Mouse (Mus musculus): ENCODE measurements around the gene Spata32. TPM values are rescaled to one million over a fixed set of nuclear protein-coding genes. Genes with fewer than 3 reads are reported as not detected.

Spata32 gene
- polyA plus RNA-seq, 1 experiment from 2014 or later: not detected

DNA sequence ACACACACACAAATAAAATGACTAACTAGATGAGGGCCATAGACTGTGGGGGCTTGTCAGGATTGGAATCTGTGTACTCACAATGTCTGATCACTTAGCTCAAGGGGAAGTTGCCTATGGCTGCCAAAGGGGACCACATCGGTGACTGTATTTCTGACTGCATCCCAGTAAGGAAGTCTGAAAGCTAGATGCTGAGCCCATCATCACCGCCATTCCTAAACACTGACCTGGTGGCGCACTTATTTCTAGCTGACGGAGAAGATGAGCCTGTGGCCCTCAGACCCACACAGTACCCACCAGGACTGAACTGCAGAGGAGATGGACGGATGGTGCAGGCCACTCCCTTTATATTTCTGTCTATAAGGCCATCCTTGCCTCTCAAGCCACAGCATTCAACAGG lies 41.8 kb upstream of the Spata32 start:
- 0 out of 2 replicates have a peak, but pooled peaks cover 5% of the 10 kb centered on the region for H3K27me3 ChIP-seq (replicated peaks; ENCODE audit: low read depth, poor library complexity, severe bottlenecking)
- DNase-seq (ENCODE audit: low spot score): no peak
- 93% methylated on average over 5 of the region's 5 CpGs for WGBS
- H3K36me3 ChIP-seq (replicated peaks): no peaks in the 10 kb centered on the region
- H3K27ac ChIP-seq (replicated peaks): no peak overlapping the region
- peaks cover 30% of the 10 kb centered on the region for H3K4me1 ChIP-seq
- H3K4me3 ChIP-seq: no peak overlapping the region
- no peaks in the 10 kb centered on the region for H3K9me3 ChIP-seq

DNA sequence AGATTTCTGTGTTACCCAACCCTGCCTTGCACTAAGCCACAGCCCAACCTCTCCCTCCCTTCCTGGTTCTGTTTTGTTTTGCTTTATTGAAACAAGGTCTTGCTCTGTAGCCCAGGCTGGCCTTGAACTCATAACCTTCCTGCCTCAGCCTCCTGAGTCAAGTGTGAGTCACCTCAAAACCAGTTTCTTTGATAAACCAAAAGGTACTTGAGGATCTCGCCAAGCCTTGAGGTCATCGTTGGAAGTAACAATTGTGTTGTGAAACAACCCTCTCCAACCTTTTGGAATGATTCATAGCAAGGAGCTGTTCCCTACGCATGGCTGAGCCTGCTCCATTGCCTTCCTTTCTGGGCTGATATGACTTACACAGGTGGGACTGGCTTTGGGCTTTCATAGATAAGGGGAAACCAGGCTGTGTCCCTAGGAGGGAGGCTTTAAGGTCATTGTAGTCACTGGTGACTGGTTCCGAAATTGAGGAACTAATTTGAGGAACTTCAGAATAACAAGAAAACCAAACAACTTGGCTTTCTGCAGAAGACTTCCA lies 39.8 kb upstream of the Spata32 start:
- Histone ChIP-seq H3K36me3 (replicated peaks) (no peaks in the 10 kb centered on the region), H3K9me3 (no peaks in the 10 kb centered on the region), H3K4me3 (no peak overlapping the region), H3K4me1 (peaks cover 10% of the 10 kb centered on the region), H3K27me3 (replicated peaks; ENCODE audit: low read depth, poor library complexity, severe bottlenecking) (0 out of 2 replicates have a peak, but pooled peaks cover 5% of the 10 kb centered on the region), H3K27ac (replicated peaks) (no peak overlapping the region)
- WGBS: 91% methylated on average over 4 of the region's 4 CpGs
- no peak for DNase-seq (ENCODE audit: low spot score)

DNA sequence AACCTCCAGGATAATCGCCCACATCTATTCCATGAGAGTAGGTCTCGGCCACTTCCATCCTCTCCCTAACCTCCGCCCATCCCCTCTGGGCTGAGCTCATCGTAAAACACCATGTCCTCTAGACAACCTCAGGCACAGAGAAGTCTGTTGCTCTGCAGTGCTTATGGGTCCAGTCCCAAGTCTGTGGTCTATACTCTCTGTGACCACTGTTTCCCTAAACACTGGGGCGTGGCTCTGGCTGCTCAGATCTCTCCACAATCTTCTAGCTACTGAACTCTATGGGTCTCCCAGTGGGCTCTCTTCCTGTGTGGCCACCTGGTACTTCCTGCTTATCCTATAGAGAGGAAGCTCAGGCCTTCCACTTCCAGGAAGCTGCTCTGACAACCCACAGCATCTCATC lies 35.4 kb upstream of the Spata32 start:
- Histone ChIP-seq H3K27me3 (replicated peaks; ENCODE audit: low read depth, poor library complexity, severe bottlenecking) (peaks cover 8% of the 10 kb centered on the region), H3K36me3 (replicated peaks) (no peaks in the 10 kb centered on the region), H3K9me3 (no peaks in the 10 kb centered on the region), H3K27ac (replicated peaks) (no peak overlapping the region), H3K4me3 (no peak overlapping the region), H3K4me1 (peaks cover 13% of the 10 kb centered on the region)
- 90% methylated on average over 5 of the region's 5 CpGs for WGBS
- no peak for DNase-seq (ENCODE audit: low spot score)

DNA sequence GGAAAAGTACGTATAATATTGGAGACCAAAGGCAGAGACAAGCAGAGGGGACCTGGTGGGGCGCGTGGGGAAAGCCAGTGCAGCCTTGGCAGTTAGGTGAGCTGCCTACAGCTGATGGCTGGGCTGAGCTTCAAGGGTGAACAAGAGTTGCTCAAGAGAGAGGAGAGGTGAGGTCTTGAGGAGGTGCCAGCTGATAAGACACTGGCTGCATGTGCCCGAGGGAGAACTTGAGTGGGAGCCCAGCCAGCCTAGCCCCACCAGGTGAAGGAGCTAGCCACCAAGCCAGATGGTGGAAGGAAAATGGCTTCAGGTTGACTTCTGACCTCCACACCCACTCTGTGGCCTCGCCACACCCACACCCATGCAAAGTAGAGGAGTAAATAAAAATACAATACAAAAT lies 34.1 kb upstream of the Spata32 start:
- Histone ChIP-seq H3K27me3 (replicated peaks; ENCODE audit: low read depth, poor library complexity, severe bottlenecking) (peaks cover 8% of the 10 kb centered on the region), H3K9me3 (no peaks in the 10 kb centered on the region), H3K4me3 (no peak overlapping the region), H3K27ac (replicated peaks) (no peak overlapping the region), H3K36me3 (replicated peaks) (no peaks in the 10 kb centered on the region), H3K4me1 (peaks cover 25% of the 10 kb centered on the region)
- DNase-seq (ENCODE audit: low spot score): no peak
- 90% methylated on average over 5 of the region's 5 CpGs for WGBS

DNA sequence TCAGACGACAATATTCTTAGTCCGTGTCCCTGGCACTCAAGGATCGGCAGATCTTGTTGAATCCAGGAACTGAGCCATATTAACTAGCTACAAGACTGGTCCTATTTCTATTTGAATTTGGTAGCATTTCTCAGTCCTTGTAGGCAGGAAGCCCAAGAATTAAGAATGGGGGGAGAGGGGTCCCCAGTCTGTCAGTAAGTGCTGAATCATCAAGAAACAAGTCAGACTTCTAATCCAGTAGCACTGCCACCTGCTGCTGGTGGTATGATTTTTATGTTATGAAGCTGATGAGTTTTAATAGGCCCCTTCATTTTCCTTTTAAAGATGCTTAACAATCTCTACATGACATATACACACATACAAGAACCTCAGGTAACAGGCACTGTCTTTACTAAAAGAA lies 32.1 kb upstream of the Spata32 start:
- no peak for DNase-seq (ENCODE audit: low spot score)
- Histone ChIP-seq H3K4me1 (peaks cover 40% of the 10 kb centered on the region), H3K9me3 (no peaks in the 10 kb centered on the region), H3K27me3 (replicated peaks; ENCODE audit: low read depth, poor library complexity, severe bottlenecking) (peaks cover 3% of the 10 kb centered on the region), H3K27ac (replicated peaks) (no peak overlapping the region), H3K4me3 (no peak overlapping the region), H3K36me3 (replicated peaks) (no peaks in the 10 kb centered on the region)
- WGBS: 94% methylated on average over 3 of the region's 3 CpGs

DNA sequence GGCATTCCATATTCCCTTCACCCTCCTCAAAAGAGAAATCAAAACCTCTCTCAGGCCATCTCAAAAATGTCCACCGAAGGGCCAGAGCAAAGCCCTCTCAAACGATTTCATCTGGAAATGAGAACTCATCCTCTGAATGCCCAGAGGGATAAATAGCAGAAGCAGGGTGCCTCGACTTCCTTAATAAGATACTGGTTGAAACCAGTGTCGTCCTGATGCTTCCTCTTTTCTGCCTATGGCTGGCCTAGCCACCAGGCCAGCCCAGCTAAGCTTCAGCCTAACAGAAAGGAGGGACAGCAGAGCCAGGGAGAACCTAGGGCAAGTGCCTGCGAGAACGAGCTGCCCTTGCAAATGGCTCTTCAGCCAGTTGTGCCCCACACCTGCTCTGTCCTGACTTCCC lies 31.3 kb upstream of the Spata32 start:
- Histone ChIP-seq H3K27ac (replicated peaks) (no peak overlapping the region; the same call in 1 of the 2 replicates), H3K9me3 (no peaks in the 10 kb centered on the region), H3K4me3 (no peak overlapping the region), H3K27me3 (replicated peaks; ENCODE audit: low read depth, poor library complexity, severe bottlenecking) (peaks cover 3% of the 10 kb centered on the region), H3K4me1 (peaks cover 40% of the 10 kb centered on the region), H3K36me3 (replicated peaks) (no peaks in the 10 kb centered on the region)
- DNase-seq (ENCODE audit: low spot score): no peak
- 52% methylated on average over 6 of the region's 6 CpGs for WGBS

DNA sequence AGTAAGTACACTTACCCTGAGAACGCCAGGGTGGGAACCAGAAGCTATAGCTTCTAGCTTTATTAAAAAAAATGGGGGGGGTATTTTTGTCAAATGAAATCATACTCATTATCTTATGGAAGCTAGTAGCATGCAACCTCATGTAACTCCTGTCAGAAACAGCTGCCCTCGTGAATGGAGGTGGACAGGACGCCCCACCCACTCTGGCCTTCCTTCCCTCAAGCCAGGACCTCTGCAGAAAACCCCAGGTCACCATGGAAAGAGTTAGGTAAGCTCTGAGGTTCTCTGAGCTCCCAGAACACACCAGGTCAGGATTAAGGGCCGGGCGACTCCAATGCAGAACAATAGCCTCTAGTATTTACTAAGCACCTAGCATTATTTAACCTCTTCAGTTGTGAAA lies 30.6 kb upstream of the Spata32 start:
- Histone ChIP-seq H3K4me1 (peaks cover 40% of the 10 kb centered on the region), H3K4me3 (no peak overlapping the region), H3K27ac (replicated peaks) (peak overlapping the region; percentile 40; the same call in 1 of the 2 replicates), H3K27me3 (replicated peaks; ENCODE audit: low read depth, poor library complexity, severe bottlenecking) (peaks cover 3% of the 10 kb centered on the region), H3K9me3 (no peaks in the 10 kb centered on the region), H3K36me3 (replicated peaks) (no peaks in the 10 kb centered on the region; the same call in 1 of the 2 replicates)
- 59% methylated on average over 5 of the region's 5 CpGs for WGBS
- DNase-seq (ENCODE audit: low spot score): no peak

DNA sequence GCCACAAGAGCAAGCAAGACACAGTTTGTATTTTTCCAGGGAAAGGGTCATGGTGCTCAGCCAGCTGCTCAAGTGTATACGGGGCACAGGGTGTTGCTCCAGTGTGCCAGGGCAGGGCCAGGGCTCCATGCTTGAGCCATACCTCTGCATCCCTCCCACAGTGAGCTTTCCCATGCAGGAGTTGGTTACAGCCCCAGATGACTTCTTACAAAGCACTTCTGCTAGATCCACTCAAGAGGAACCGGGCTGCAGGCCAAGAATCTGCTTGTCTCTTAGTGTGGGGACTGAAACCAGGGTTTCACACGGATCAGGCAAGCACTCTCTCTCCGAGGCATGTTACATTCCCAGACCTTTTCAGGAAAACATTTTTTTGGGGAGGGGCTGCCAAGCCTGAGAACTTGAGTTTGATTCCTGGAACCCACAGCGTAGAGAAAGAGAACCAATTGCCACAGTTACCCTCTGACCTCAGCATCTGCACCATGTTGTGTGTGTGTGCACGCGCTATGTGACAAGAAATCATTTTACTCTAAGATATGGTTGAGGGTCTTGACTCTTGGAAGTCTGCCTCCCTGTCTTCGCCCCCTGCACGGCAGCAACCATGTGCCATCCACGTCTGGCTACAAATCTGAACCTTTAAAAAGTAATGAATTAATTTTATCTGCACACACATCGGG lies 29.4 kb upstream of the Spata32 start:
- DNase-seq (ENCODE audit: low spot score): no peak
- H3K9me3 ChIP-seq: no peaks in the 10 kb centered on the region
- peaks cover 40% of the 10 kb centered on the region for H3K4me1 ChIP-seq
- 83% methylated on average over 11 of the region's 11 CpGs for WGBS
- no peaks in the 10 kb centered on the region; the same call in 1 of the 2 replicates for H3K36me3 ChIP-seq (replicated peaks)
- peaks cover 3% of the 10 kb centered on the region for H3K27me3 ChIP-seq (replicated peaks; ENCODE audit: low read depth, poor library complexity, severe bottlenecking)
- no peak overlapping the region for H3K4me3 ChIP-seq
- peak overlapping the region; percentile 32; the same call in 1 of the 2 replicates for H3K27ac ChIP-seq (replicated peaks)

DNA sequence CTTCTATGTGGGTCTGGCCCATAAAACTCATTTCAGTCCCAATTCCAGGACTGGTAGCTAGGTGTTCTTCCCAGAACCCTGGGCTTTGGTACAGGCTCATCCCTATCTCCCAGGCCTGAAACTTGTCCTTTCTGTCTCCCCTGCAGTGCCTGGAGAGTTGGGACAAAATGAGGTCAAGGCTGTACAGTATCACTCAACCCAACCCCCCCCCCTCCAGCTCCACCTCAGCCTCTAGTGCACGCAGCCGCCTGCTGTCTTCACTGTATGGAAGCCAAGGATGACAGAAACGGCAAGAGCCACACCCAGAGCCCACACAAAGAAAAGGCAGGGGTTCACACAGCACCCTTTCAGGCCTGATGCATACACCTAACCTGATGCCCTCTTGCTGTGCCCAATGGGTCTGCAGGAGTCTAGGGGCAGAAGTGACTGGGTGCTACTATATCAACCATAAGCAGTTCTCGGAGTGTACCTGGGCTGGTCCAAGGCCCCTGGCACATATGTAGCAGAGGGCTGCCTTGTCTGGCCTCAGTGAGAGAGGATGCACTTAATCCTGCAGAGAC lies 28.6 kb upstream of the Spata32 start:
- WGBS: 85% methylated on average over 4 of the region's 4 CpGs

DNA sequence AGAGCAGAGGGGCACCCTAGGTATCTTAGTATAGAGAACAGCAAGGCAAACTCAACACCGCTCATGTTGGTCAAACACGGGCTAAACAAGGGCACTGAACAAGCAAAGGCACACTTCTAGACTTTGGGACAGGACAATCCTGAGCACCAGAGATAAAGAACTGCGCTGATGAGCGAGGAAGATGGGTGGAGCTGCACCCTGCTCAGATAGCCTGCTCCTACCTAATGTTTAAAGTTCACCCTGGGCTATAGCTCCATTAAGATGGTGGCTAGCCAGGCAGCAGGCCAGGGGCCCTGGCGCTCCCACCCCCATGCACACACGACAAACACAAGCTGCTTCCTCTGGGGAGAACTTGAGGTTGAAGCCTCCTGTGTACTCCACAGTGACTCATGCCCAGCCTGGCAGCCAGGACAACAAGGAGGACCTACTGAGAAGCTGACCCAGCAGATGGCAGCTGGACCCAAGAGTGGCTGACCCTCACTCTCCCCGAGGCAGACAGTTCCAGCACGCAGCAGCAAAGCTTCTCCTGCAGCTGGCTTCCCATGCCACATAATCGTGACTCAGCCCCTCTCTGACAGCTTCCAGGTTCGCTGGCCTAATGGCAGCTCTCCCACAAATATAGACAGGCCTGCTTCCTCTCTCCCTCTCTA lies 28.0 kb upstream of the Spata32 start:
- Histone ChIP-seq H3K36me3 (replicated peaks) (peaks cover 7% of the 10 kb centered on the region; the same call in 1 of the 2 replicates), H3K27ac (replicated peaks) (0 out of 2 replicates have a peak overlapping the region, but pooled peaks have one; percentile 30), H3K9me3 (no peaks in the 10 kb centered on the region), H3K27me3 (replicated peaks; ENCODE audit: low read depth, poor library complexity, severe bottlenecking) (peaks cover 3% of the 10 kb centered on the region), H3K4me3 (no peak overlapping the region), H3K4me1 (peaks cover 45% of the 10 kb centered on the region)
- 77% methylated on average over 10 of the region's 10 CpGs for WGBS
- no peak for DNase-seq (ENCODE audit: low spot score)

More for the DNA sequence above, 28.6 kb upstream of the Spata32 start:
- Histone ChIP-seq H3K36me3 (replicated peaks) (peaks cover 4% of the 10 kb centered on the region; the same call in 1 of the 2 replicates), H3K27ac (replicated peaks) (peak overlapping the region; percentile 30; the same call in 1 of the 2 replicates), H3K27me3 (replicated peaks; ENCODE audit: low read depth, poor library complexity, severe bottlenecking) (peaks cover 3% of the 10 kb centered on the region), H3K4me1 (peaks cover 43% of the 10 kb centered on the region), H3K9me3 (no peaks in the 10 kb centered on the region), H3K4me3 (no peak overlapping the region)
- no peak for DNase-seq (ENCODE audit: low spot score)

DNA sequence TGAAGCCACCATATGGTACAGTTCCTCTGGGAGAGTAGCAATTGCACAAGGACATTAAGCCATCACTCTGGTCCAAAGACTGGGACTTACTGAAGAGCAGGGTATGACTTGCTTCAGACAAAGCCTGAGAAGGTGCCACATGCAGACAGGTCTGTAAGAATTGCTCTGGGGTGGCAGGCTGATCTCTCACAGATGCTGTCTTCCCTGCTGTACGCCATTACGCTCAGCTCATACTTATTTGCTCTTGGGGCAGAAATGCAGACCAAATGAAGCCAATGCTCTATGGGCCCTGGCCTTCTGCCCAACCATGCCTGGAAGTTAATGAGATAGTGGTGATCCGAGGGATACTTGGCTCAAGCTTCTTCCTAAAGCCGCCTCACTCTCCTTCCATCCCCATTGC lies 26.6 kb upstream of the Spata32 start:
- WGBS: 95% methylated on average over 4 of the region's 4 CpGs
- H3K36me3 ChIP-seq (replicated peaks): peaks cover 16% of the 10 kb centered on the region
- H3K4me1 ChIP-seq: peaks cover 49% of the 10 kb centered on the region
- no peak overlapping the region for H3K27ac ChIP-seq (replicated peaks)
- DNase-seq (ENCODE audit: low spot score): no peak
- peaks cover 2% of the 10 kb centered on the region for H3K27me3 ChIP-seq (replicated peaks; ENCODE audit: low read depth, poor library complexity, severe bottlenecking)
- no peaks in the 10 kb centered on the region for H3K9me3 ChIP-seq
- H3K4me3 ChIP-seq: no peak overlapping the region

DNA sequence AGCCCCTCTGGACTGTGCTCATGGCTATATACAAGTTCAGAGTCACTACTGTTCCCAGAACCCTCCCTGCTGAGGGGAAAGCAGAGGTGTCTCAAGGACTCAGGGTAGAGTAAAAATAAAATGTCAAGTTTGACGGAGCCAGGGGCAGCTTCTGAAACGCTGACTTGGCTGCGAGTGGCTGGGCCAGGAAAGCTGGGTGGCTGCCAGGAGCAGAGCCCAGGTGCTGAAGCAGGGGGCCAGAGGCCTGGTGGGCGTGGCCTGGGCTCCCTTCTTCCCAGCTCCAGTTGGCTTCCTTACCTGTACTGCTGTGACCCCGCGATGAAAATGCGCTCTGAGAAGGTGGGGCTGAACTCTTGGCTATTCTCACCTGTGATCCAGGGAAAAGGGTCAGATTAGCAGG lies 22.5 kb upstream of the Spata32 start:
- peaks cover 15% of the 10 kb centered on the region for H3K4me1 ChIP-seq
- no peak overlapping the region for H3K4me3 ChIP-seq
- H3K27ac ChIP-seq (replicated peaks): no peak overlapping the region
- WGBS: 53% methylated on average over 7 of the region's 7 CpGs
- no peaks in the 10 kb centered on the region for H3K9me3 ChIP-seq
- no peak for DNase-seq (ENCODE audit: low spot score)
- no peaks in the 10 kb centered on the region for H3K27me3 ChIP-seq (replicated peaks; ENCODE audit: low read depth, poor library complexity, severe bottlenecking)
- peaks cover 55% of the 10 kb centered on the region for H3K36me3 ChIP-seq (replicated peaks)
